Mouse (Mus musculus) intestine, embryonic 16.5 days (tissue): ENCODE data around the gene Pcsk6. TPM values are rescaled to one million over a fixed set of nuclear protein-coding genes. Genes with fewer than 3 reads are reported as not detected.

Experiments
- ATAC-seq: fragments of 200-750 bp; cut with Nextera tagmentation; 2 replicates; pipeline ENCODE4 v1.8.0; 2017; ENCODE audit warnings: moderate TSS enrichment, moderate library complexity
- H3K27ac ChIP-seq: fragments of 300-500 bp; sonication (generic); 2 replicates; pipeline ENCODE4 v1.5.1; 2014; ENCODE audit warnings: mild to moderate bottlenecking, low read length
- H3K27me3 ChIP-seq: fragments of 300-500 bp; sonication (generic); replicated peaks from 2 replicates; pipeline ENCODE4 v1.6.1; 2014; ENCODE audit warnings: low read length, control low read depth, mixed read lengths; ENCODE audit not compliant: control insufficient read depth, insufficient read depth
- H3K36me3 ChIP-seq: fragments of 300-500 bp; sonication (generic); 2 replicates; pipeline ENCODE4 v1.6.1; 2014; ENCODE audit warnings: low read length, control low read depth; ENCODE audit not compliant: control insufficient read depth, insufficient read depth
- H3K4me1 ChIP-seq: fragments of 300-500 bp; sonication (generic); 2 replicates; pipeline ENCODE4 v1.6.1; 2014; ENCODE audit warnings: low read length, control low read depth, mixed read lengths; ENCODE audit not compliant: control insufficient read depth, insufficient read depth
- H3K4me2 ChIP-seq: fragments of 300-500 bp; sonication (generic); 2 replicates; pipeline ENCODE4 v1.6.1; 2014; ENCODE audit warnings: low read depth, low read length, control low read depth
- H3K4me3 ChIP-seq: fragments of 300-500 bp; sonication (generic); 2 replicates; pipeline ENCODE4 v1.5.1; 2014; ENCODE audit warnings: mild to moderate bottlenecking, low read length
- H3K9ac ChIP-seq: fragments of 300-500 bp; sonication (generic); 2 replicates; pipeline ENCODE4 v1.6.1; 2014; ENCODE audit warnings: low read depth, low read length
- H3K9me3 ChIP-seq: fragments of 300-500 bp; sonication (generic); 2 replicates; pipeline ENCODE4 v1.6.1; 2016; ENCODE audit warnings: low read length, control low read depth; ENCODE audit not compliant: control insufficient read depth
- WGBS: fragments of 180-500 bp; shearing (Covaris S2); extraction: QIAGEN DNeasy Blood & Tissue Kit; methylation state at CpG from one replicate; pipeline ENCODE4 v1.1.7; 2014; 5-methylcytosine and 5-hydroxymethylcytosine counted together
- polyA plus RNA-seq: library from polyadenylated mRNA; unstranded; fragments of >200 nt; fragmentation: Nextera tagmentation; extraction: Ambion mirVana; gene quantifications from 2 replicates; pipeline ENCODE4 v1.2.1, GENCODE M21; 2015

The Pcsk6 gene
- polyA plus RNA-seq, 1 experiment from 2014 or later: 2.3 TPM

DNA sequence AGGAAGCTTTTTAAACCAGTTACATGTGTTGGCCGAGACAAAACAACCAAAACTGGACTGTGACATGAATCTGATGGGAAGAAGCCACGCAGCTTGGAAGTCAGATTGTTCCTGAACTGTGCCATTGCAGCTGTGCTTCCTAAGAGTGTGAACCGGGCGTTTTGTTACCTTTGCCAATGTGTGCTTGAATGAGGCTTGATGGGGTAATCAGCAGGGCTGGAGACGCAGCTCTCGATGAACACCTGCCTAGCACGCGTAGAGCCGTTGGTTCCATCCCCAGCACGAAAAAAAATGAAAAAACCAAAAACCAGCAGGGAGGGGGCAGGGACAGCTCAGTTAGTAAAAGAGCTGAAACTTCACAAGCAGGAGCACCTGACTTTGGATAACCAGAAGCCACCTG lies 109.8 kb downstream of the Pcsk6 start:
- ATAC-seq: no peak
- Histone ChIP-seq H3K9ac (no peak overlapping the region), H3K9me3 (no peaks in the 10 kb centered on the region), H3K27ac (no peak overlapping the region), H3K4me2 (no peak overlapping the region), H3K36me3 (no peaks in the 10 kb centered on the region), H3K4me3 (no peak overlapping the region), H3K27me3 (no peaks in the 10 kb centered on the region), H3K4me1 (no peaks in the 10 kb centered on the region)
- WGBS: 86% methylated on average over 10 of the region's 10 CpGs

DNA sequence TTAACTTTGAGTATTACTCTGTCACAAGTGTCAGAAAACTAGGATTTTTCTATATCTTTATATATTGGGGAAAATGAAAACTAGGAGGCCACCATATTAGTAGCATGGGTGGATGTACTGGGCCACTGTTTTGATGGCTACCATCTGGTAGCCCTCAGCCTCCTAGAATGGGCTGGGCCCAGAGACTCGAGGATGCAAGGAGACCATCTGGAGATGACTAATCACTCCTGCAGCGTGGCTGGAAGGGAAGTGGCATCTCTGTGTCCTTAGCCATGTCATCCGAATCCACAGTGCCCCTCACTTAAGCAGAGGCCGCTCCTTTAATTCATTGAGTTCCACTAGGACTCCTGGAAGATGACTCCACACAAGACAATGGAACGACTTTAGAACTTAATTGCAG lies 115.8 kb downstream of the Pcsk6 start:
- H3K27ac ChIP-seq: no peak overlapping the region
- WGBS: 68% methylated on average over 5 of the region's 5 CpGs

DNA sequence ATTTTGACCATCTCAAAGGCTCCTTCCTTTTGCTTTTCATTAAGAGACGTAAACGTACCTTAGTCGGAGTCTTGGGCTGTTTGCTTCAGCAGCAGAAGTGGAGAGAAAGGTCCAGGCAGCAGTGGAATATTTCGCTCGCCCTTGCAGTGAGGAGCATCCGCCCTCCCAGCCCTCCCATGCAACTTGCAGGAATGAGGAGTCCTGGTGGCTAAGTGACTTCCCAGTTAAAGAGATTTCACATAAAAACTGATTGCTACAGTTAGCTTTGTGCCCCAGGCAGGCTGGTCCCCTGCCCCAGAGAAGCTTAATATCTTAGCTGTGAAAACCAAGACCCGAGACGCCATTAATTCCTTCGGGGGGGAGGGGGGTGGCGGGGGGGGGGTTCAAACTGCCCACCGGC lies 116.4 kb downstream of the Pcsk6 start:
- no peak overlapping the region for H3K4me3 ChIP-seq
- H3K9ac ChIP-seq: no peak overlapping the region
- no peak overlapping the region for H3K27ac ChIP-seq
- no peaks in the 10 kb centered on the region for H3K27me3 ChIP-seq
- no peaks in the 10 kb centered on the region for H3K9me3 ChIP-seq
- H3K4me1 ChIP-seq: 0 out of 2 replicates have a peak, but pooled peaks cover 8% of the 10 kb centered on the region
- H3K36me3 ChIP-seq: no peaks in the 10 kb centered on the region
- no peak for ATAC-seq
- H3K4me2 ChIP-seq: no peak overlapping the region
- WGBS: 89% methylated on average over 11 of the region's 11 CpGs

More for the DNA sequence above, 115.8 kb downstream of the Pcsk6 start:
- no peak for ATAC-seq
- H3K36me3 ChIP-seq: no peaks in the 10 kb centered on the region
- H3K4me3 ChIP-seq: no peak overlapping the region
- H3K4me2 ChIP-seq: no peak overlapping the region
- H3K9ac ChIP-seq: no peak overlapping the region
- 0 out of 2 replicates have a peak, but pooled peaks cover 8% of the 10 kb centered on the region for H3K4me1 ChIP-seq
- H3K9me3 ChIP-seq: no peaks in the 10 kb centered on the region
- H3K27me3 ChIP-seq: no peaks in the 10 kb centered on the region

DNA sequence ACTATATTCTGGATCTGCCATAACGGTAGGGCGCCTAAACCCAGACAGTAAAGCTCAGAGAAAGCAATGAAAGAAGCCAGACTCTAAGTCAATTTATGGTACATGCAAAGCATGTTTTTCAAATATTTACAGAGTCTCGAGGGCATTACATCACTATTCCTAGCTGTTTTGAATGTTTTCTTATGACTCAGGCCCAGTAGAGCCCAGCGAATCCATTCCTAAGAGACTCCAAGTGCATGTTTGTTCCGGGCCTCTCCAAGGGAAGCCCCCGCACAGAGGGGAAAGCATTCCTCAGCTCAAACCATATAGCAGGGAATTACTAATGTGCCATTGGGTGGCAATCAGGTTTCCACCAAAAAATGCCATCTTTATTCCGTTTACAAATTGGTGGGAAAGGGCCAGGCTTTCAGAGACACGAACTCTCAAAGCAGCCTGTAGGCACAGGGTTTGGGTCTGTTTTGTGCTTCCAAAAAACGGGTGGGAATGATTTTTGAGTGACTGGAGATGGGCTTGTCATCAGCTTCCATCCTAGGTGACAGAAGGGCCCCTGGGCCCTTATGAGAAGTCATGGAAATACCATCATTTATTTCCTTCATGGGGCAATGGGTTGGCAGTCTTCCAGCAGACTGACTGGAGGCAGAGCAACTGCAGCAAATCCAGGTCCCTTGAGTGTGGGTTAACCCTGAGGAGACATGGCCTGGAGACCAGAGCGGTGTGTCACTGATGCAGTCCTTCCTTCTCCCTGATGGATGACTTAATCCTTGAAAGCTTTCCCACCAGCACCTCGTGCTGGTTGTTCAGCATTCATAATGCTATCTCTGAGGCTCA lies 117.7 kb downstream of the Pcsk6 start:
- ATAC-seq: peak; percentile 56
- Histone ChIP-seq H3K27ac (0 out of 2 replicates have a peak overlapping the region, but pooled peaks have one; percentile 5), H3K27me3 (no peaks in the 10 kb centered on the region), H3K9ac (no peak overlapping the region), H3K4me2 (no peak overlapping the region), H3K9me3 (no peaks in the 10 kb centered on the region), H3K36me3 (no peaks in the 10 kb centered on the region), H3K4me3 (no peak overlapping the region), H3K4me1 (0 out of 2 replicates have a peak, but pooled peaks cover 8% of the 10 kb centered on the region)
- WGBS: 53% methylated on average over 11 of the region's 11 CpGs

DNA sequence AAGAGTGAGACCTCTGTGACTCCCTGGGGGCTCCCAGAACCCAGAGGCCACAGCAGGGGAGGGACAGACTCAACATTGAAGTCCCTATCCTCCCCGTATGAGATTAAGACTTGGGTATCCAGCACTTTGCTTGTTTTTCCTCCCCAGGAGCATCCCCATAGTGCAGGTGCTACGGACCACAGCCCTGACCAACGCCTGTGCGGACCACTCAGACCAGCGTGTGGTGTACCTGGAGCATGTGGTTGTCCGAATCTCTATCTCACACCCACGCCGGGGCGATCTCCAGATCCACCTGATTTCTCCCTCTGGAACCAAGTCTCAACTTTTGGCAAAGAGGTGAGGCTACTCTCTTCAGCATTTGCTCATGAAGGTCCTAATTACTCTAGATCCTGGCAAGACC lies 118.5 kb downstream of the Pcsk6 start:
- Histone ChIP-seq H3K27me3 (no peaks in the 10 kb centered on the region), H3K9ac (no peak overlapping the region), H3K4me1 (0 out of 2 replicates have a peak, but pooled peaks cover 8% of the 10 kb centered on the region), H3K36me3 (no peaks in the 10 kb centered on the region), H3K9me3 (no peaks in the 10 kb centered on the region), H3K4me3 (no peak overlapping the region), H3K27ac (no peak overlapping the region), H3K4me2 (no peak overlapping the region)
- 94% methylated on average over 9 of the region's 9 CpGs for whole genome bisulfite sequencing
- no peak for ATAC-seq

DNA sequence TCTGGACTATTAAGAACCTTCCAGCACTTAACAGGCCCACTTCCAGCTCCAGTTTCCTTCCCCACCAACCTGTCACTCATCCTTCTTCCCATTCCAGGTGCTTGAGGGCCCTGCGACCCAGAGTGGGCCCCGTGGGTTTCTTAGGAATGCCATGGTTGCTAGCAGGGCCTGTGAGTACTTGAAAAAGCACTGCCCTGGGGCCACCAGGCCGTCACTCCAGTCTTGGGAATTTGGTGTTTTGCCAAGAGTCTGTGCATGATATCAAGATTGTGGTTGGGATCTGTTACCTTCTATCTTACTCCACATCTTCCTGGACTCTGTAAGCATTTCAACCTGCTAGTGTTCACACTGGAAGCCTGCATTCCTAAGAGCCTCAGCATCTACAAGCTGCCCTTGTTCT lies 120.5 kb downstream of the Pcsk6 start:
- no peak overlapping the region for H3K4me2 ChIP-seq
- 59% methylated on average over 3 of the region's 3 CpGs for WGBS
- no peaks in the 10 kb centered on the region for H3K27me3 ChIP-seq
- no peak overlapping the region for H3K27ac ChIP-seq
- H3K4me3 ChIP-seq: no peak overlapping the region
- H3K9ac ChIP-seq: no peak overlapping the region
- no peaks in the 10 kb centered on the region for H3K36me3 ChIP-seq
- H3K9me3 ChIP-seq: no peaks in the 10 kb centered on the region
- H3K4me1 ChIP-seq: 0 out of 2 replicates have a peak, but pooled peaks cover 8% of the 10 kb centered on the region
- ATAC-seq: no peak

DNA sequence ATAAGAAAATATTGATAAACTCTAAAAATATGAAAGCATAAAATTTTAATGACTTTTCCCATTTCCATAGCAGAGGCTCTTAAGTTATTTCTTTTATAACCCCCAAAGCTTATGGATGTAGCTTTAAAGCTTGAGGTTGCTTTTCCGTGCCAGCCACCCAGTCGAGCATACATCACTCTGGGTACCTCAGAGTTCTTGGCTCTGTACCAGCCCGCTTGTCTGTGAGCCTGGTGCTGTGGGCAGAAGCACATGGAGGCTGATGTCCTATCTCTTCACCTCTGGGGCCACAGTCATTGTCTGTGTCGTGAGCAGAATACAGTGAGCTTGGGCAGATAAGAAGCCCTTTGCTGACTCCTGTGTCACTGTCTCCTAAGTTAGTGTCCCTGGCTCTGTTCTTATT lies 126.7 kb downstream of the Pcsk6 start:
- ATAC-seq: no peak
- H3K27me3 ChIP-seq: no peaks in the 10 kb centered on the region

DNA sequence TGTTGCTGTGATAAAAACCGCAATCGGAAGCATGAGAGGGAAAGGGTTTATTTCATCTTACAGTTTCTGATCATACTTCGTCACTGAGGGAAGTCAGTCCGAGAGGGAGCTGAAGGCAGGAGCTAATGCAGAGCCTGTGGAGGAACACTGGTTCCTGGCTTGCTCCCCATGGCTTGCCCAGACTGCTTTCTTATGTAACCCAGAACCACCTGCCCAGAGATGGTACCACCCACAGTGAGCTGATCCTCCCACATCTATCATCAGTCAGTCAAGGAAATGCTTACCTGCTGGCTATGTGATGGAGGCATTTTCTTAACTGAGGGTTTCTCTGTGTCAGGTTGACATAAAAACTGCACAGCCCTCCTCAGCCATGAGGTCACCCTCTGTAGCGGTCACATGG lies 127.2 kb downstream of the Pcsk6 start:
- Histone ChIP-seq H3K4me1 (no peaks in the 10 kb centered on the region), H3K4me3 (no peak overlapping the region), H3K9me3 (peaks cover 3% of the 10 kb centered on the region; the same call in 1 of the 2 replicates), H3K9ac (no peak overlapping the region), H3K36me3 (no peaks in the 10 kb centered on the region), H3K27me3 (no peaks in the 10 kb centered on the region), H3K4me2 (no peak overlapping the region), H3K27ac (no peak overlapping the region)
- no peak for ATAC-seq
- 90% methylated on average over 5 of the region's 5 CpGs for WGBS

More for the DNA sequence above, 126.7 kb downstream of the Pcsk6 start:
- H3K36me3 ChIP-seq: no peaks in the 10 kb centered on the region
- H3K4me3 ChIP-seq: no peak overlapping the region
- H3K4me2 ChIP-seq: no peak overlapping the region
- H3K9me3 ChIP-seq: peaks cover 3% of the 10 kb centered on the region; the same call in 1 of the 2 replicates
- WGBS: 85% methylated on average over 4 of the region's 4 CpGs
- no peak overlapping the region for H3K27ac ChIP-seq
- no peak overlapping the region for H3K9ac ChIP-seq
- H3K4me1 ChIP-seq: no peaks in the 10 kb centered on the region

DNA sequence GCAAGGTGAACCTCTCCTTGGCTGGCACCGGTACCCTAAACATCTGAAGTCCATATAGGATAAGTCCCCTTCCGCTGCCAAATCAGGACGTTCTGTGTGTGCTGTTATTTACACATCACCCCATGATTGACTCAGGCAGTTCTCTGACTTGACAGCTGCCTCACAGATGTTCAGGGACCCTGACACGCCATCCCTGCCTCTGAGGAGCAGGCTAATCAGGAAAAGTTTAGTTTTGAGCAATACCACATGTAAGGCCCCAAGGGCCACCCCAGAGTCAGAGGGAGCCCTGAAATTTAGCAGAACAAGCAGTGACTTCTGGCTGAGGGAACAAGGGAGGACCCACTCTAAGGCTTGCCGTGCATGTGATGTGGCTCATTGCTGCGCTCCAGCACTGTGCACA lies 130.8 kb downstream of the Pcsk6 start:
- H3K4me3 ChIP-seq: no peak overlapping the region
- H3K36me3 ChIP-seq: no peaks in the 10 kb centered on the region
- no peaks in the 10 kb centered on the region for H3K27me3 ChIP-seq
- no peak overlapping the region for H3K27ac ChIP-seq
- 79% methylated on average over 6 of the region's 6 CpGs for WGBS
- H3K9me3 ChIP-seq: peaks cover 3% of the 10 kb centered on the region; the same call in 1 of the 2 replicates
- no peak for ATAC-seq
- H3K9ac ChIP-seq: no peak overlapping the region
- no peak overlapping the region for H3K4me2 ChIP-seq
- H3K4me1 ChIP-seq: no peaks in the 10 kb centered on the region
